Mouse (Mus musculus): ENCODE measurements around the gene Olfr905. TPM values are rescaled to one million over a fixed set of nuclear protein-coding genes. Genes with fewer than 3 reads are reported as not detected.

Gene Olfr905
- not detected for total RNA-seq (2022)

DNA sequence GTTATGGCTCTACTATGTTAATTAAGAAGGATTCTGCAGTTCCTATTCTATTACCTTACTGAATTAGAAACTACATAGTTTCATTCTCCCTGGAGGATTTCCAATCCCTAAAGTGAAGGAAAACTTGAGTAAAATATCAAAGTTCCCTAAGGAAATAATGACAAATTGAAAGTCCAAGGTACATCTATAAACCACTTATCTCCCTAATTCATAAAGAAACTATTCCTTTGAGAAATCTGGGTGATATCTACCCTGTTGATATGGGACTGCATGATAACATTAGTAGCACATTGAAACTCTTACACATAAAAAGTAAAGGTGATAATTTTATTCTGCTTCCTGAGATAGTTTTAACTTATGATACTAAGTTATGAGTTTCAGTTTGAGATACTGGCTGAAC lies at the start of gene Olfr905:
Gene Olfr905 (plus strand): TSS at position 301 of the 400 bp plus-strand sequence.
- DNase-seq (ENCODE audit: low spot score in 2 of 2), result no peak

DNA sequence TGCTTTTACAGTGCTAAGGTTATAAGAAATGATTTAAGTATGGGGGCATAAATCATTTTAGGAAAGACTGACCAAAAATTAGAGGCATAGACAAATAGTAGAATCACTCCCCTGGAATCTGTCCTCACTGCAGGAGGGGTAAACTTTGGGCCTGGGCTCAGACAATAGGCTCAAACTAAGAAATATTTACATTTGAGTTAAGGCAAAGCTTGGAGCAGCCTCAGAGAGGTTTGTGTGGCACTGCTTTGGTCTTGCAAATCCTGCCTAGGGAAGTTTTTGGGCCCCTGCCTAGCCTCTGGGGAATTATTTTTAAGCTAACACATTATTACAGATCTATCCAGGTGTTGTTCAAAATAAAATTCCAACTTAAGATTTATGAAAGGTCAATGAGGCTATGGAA lies 47.1 kb upstream of the Olfr905 start:
- no peak for DNase-seq (ENCODE audit: low spot score in 2 of 2)

DNA sequence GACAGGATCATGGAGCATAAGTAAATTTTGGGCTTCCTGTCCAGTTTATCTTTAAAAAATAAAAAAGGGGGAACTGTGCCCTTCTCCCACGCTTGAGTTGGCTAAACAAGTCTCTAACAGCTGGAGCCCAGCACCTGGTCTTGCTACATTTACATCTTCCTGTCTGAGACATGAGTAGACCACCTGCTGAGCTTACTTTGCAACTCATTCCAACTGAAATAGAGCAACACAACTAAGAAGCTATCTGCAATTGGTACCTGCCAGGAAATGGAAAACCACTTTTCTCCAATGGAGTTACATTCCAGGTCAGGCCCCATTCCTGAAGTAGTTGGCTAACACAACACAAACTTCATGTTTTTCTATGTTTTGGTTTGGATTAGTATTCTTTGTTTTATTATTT lies 43.9 kb upstream of the Olfr905 start:
- no peak for DNase-seq (ENCODE audit: low spot score in 2 of 2)

DNA sequence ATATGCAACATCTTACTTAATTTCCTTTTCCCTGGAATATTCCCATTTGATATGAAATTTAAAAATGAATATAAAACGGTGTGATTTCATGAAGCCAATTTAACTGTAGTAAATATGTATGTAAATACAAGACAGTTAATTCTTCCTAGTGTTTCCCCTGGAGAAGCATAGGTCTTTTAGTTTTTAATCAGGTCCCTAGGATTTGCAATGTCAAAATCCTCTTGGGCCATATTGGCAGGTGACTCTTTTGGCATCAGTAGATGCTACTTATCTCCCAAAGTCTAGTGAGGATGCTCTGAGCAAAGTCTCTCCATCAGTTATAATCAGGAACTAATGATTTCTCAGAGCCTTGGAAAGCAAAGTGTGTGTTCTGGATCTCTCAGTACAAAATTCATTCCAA lies 41.8 kb upstream of the Olfr905 start, which contains the start of gene Olfr901:
Gene Olfr901 (plus strand): TSS at position 301 of the 400 bp plus-strand sequence.
- DNase-seq (ENCODE audit: low spot score in 2 of 2), result no peak

DNA sequence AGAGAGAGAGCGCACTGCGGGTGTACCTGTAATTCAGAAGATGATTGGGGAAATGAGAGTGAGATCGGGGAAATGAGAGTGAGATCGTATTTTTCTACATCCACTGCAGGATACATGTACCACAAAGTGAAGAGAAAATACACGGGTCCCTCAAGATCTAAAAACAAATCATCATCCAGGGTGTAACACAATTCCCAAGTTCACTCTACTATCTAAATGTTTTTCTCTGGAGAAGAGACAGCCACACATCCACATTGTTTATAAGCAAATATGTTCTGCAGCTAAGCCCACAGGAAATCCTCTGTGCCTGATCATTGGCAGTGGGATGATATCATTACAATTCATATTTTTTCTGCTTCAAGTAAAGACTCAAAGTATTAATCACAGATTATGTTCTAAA lies 23.6 kb upstream of the Olfr905 start, which contains the start of gene Olfr902:
Gene Olfr902 (plus strand): TSS at position 301 of the 400 bp plus-strand sequence.
- no peak for DNase-seq (ENCODE audit: low spot score in 2 of 2)

DNA sequence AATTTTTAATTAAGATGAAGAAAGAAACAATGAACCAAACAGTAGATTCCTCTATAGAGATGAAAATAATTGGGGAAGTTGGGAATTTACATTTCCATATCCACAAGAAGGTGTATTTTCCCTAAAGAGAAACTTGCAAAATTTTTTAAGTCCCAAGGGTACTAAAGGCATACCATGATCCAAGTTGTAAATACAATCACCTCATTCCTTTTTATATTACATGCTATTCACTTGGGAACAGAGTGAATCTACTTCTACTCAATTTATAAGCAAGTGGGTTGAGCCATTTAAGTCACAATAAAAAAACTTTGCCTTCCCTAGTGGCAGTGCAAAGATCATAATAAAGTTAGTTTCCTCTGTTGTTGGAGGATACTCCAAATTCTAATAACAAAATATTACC lies 8.1 kb upstream of the Olfr905 start, which contains the start of gene Olfr904:
Gene Olfr904 (plus strand): TSS at position 301 of the 400 bp plus-strand sequence.
- no peak for DNase-seq (ENCODE audit: low spot score in 2 of 2)

DNA sequence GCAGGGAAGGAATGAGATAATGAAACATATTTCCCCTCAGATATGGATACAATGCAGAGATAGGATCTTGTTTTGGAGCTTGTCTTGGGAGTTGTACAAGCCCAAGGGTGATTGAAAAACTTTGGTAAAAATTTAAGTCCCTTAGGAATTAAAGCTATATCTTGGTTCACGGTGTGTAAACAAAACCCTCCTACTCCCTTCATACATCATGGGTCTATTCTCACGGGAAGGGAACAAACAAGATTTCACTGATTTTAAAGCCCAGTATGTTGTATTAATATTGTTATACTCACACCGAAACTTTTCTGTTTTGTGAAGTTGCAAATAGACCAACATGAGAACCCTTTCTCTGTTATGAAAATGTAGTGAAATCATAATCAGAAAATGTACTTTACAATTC lies 15.9 kb downstream of the Olfr905 start, which contains the start of gene Olfr906:
Gene Olfr906 (plus strand): TSS at position 301 of the 400 bp plus-strand sequence.
- no peak for DNase-seq (ENCODE audit: low spot score in 2 of 2)

DNA sequence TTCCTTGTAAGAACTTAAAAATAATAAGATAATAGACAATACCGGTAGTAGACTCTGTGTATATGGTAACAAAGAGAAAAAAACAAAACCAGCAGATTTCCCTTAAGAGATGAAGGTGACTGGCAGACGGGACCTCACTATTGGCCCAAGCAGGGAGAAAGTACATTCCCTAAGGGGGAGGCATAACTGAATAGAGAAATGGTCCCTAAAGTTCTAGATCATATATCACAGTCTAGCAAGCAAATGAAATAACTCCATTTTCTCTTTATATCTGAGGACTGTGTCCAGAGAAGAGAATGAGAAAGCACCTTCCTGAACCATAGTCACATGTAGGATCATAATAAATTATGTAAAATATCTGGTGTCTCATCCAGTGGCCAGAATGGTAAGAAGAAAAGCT lies 24.6 kb downstream of the Olfr905 start, which contains the start of gene Olfr907:
Gene Olfr907 (plus strand): TSS at position 301 of the 400 bp plus-strand sequence.
- DNase-seq (ENCODE audit: low spot score in 2 of 2), result no peak

DNA sequence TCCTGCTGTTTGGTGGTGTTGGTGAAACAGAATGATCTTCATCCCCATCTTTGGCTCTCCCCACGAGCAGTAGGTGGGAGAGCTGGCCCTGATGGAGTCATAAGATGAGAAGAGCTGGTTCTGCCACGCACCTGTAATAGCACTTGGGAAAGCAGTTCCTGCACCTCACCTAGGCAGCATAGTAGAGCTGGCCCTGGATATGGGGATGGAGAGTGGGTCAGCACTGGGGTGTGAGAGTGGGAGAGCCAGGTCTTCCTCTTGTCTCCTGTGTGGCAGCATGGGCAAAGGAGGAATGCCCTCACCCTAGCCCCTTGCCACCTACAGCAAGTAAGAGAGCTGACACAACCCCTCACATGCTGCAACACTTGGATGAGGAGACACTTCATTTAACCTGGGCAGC lies 41.4 kb downstream of the Olfr905 start:
- no peak for DNase-seq (ENCODE audit: low spot score in 2 of 2)

DNA sequence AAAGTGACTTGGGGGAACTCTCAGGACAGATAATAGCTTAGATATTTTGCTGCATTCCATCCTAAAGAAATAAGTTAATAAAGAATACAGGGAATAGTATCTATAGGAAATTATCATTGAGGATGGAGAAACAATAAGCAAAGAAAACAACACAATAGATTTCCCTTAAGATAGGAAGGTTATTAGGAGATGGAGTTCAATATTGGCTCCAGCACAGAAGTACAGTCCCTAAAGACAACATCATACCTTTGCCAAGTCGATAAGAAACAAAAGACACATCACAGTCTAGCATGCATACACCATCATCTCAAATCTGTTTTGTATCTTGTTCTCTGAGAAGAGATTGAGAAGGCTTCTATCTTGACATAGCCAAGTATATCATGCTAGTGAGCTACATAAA lies 50.4 kb downstream of the Olfr905 start, which contains the start of gene Olfr911-ps1:
Gene Olfr911-ps1 (plus strand): TSS at position 301 of the 400 bp plus-strand sequence.
- no peak for DNase-seq (ENCODE audit: low spot score in 2 of 2)

Other genes with a start within 250 kb of the Olfr905 start
- gene Olfr143, start 218.3 kb upstream of the Olfr905 start, total RNA-seq (2022), result not detected
- gene Olfr895, start 203.3 kb upstream of the Olfr905 start, total RNA-seq (2022), result not detected
- gene Olfr896-ps1, start 180.0 kb upstream of the Olfr905 start, total RNA-seq (2022), result not detected
- not detected for gene Olfr25, start 142.0 kb upstream of the Olfr905 start, total RNA-seq (2022)
- gene Olfr898, start 122.7 kb upstream of the Olfr905 start, total RNA-seq (2022), result not detected
- gene Olfr250, start 104.2 kb upstream of the Olfr905 start, total RNA-seq (2022), result not detected
- not detected for gene Olfr251, start 94.0 kb upstream of the Olfr905 start, total RNA-seq (2022)
- not detected for gene Olfr147, start 69.4 kb upstream of the Olfr905 start, total RNA-seq (2022)
- not detected for gene Olfr901, start 41.7 kb upstream of the Olfr905 start, total RNA-seq (2022)
- not detected for gene Olfr902, start 23.5 kb upstream of the Olfr905 start, total RNA-seq (2022)
- gene Olfr904, start 8.0 kb upstream of the Olfr905 start, total RNA-seq (2022), result not detected
- not detected for gene Olfr906, start 16.0 kb downstream of the Olfr905 start, total RNA-seq (2022)
- not detected for gene Olfr907, start 24.7 kb downstream of the Olfr905 start, total RNA-seq (2022)
- gene Olfr911-ps1, start 50.5 kb downstream of the Olfr905 start, total RNA-seq (2022), result not detected
- gene Olfr910, start 66.7 kb downstream of the Olfr905 start, total RNA-seq (2022), result not detected
- not detected for gene Olfr912, start 109.1 kb downstream of the Olfr905 start, total RNA-seq (2022)
- gene Olfr913, start 121.7 kb downstream of the Olfr905 start, total RNA-seq (2022), result not detected
- not detected for gene Olfr914, start 134.0 kb downstream of the Olfr905 start, total RNA-seq (2022)
- not detected for gene Olfr916, start 188.8 kb downstream of the Olfr905 start, total RNA-seq (2022)
- not detected for gene Olfr917, start 194.7 kb downstream of the Olfr905 start, total RNA-seq (2022)
- not detected for gene Olfr918, start 203.5 kb downstream of the Olfr905 start, total RNA-seq (2022)
- not detected for gene Olfr919, start 232.6 kb downstream of the Olfr905 start, total RNA-seq (2022)
- 10 to 100 TPM; 13.2 to 24.4 (median 19.0) TPM for gene Vwa5a, start 247.2 kb downstream of the Olfr905 start, total RNA-seq (2022)